Mouse (Mus musculus): ENCODE results near the gene Svep1.

The Svep1 gene

GRCm38 (mm10) chr4:58206115-58206945 lies at the start of gene Svep1:
Gene Svep1, minus strand, starts transcription at chr4:58206859.
- in situ Hi-C loops (cut with MboI; ENCODE audit: unreplicated experiment in 2 of 2), result no loop called here

DNA sequence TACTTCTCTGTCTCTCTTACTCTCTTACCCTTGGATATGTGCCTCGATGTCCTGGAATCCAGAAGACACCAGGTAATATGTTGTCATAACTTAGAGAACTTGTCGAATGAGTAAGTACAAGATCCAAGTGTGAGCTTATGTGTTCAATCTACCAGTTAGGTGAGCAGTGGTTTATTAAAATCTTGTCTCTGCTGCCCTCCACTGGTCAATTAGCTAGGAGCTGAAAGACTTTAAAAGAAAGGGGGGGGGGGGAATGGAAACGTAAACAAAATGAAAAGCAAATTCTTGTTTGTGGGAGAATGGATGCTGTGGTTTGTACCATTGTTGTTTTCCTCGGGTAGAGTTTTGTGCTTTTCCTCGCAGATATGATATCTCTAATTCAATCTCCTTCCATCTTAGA lies 46.8 kb upstream of the Svep1 start:
- in situ Hi-C loops (cut with MboI; ENCODE audit: unreplicated experiment in 2 of 2), result loop anchor here (10.0 to 25.0 kb wide), 2 partner anchors 349 to 734 kb away; partner anchors contain the start of genes Dnajc25 (in 1 of the 2) and Ptgr1 (in 1 of the 2)

GRCm38 (mm10) chr4:58252381-58252780 lies 45.7 kb upstream of the Svep1 start:
- in situ Hi-C loops (cut with MboI; ENCODE audit: unreplicated experiment in 2 of 2), result loop anchor here (10.0 to 25.0 kb wide), 2 partner anchors 348 to 735 kb away; partner anchors contain the start of genes Dnajc25 (in 1 of the 2) and Ptgr1 (in 1 of the 2)

DNA sequence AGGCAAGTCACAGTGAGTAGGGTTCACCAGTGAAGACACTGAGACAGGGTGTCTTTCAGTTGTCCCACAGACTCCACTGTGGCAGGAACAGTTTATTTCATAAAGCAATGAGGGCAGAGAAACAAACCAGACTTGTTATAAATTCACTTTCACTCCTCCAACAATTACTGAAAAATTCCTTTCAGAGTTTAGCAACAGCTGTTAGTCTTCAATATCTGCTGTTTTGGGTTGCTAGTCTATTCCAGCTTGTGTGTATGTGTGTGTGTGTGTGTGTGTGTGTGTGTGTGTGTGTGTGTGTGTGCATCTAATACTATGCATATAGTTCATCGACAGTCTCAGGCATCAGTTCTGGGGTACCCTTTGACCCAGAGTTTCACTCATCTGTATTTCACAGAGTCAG lies 38.9 kb upstream of the Svep1 start:
- in situ Hi-C loops (cut with MboI; ENCODE audit: unreplicated experiment in 2 of 2), result loop anchor here (10.0 to 25.0 kb wide), 3 partner anchors 581 to 881 kb away; no protein-coding TSS in a partner anchor

DNA sequence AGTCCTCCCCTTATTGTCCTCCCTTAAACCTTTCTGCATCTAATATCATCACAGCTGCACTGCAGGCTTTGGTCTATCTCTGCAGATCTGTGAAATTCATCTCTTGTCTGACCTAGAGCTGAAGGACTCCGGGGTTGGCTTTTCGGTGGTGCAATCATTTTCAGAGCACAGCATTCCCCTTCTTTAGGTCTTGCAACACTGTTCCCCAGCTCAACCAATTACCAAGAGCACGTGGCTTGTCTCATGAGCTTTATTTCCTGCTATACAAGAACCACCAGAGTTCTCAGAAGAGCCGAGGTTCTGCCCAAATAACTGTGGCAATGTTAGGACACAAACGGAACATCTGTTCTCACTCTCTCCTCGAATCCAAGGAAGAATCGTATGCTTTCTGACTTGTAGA lies 33.8 kb upstream of the Svep1 start:
- in situ Hi-C loops (cut with MboI; ENCODE audit: unreplicated experiment in 2 of 2), result loop anchor here (10.0 to 25.0 kb wide), 3 partner anchors 576 to 876 kb away; no protein-coding TSS in a partner anchor

DNA sequence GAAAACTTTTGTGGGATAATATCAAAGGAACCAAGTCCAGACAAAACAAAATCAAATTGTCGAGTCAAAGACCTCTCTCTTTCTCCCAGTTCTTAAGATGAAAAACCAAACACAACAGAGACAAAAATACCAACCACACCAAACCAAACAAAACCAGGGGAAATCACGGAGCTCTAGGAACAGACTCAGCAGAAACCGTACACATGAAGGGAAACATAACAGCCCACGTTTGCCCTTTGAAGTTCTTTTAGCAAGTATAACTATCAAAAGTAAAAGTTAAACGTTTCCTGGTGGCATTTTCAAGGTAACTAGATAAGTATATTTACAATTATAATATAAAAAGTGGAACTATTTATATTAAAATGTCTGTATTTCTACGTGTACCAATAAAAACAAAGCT lies 29.2 kb upstream of the Svep1 start:
- in situ Hi-C loops (cut with MboI; ENCODE audit: unreplicated experiment in 2 of 2), result loop anchor here in 1 of 2 experiments (25.0 kb wide), 1 partner anchor 574 kb away; no protein-coding TSS in a partner anchor

- in situ Hi-C loops (cut with MboI; ENCODE audit: unreplicated experiment in 2 of 2), result no loop called here
Observed at GRCm38 (mm10) chr4:58223499-58223898, 16.8 kb upstream of the Svep1 start.

- in situ Hi-C loops (cut with MboI; ENCODE audit: unreplicated experiment in 2 of 2), result no loop called here
Observed at GRCm38 (mm10) chr4:58211374-58211773, 4.7 kb upstream of the Svep1 start.

GRCm38 (mm10) chr4:58210557-58211090 lies 4.0 kb upstream of the Svep1 start:
- in situ Hi-C loops (cut with MboI; ENCODE audit: unreplicated experiment in 2 of 2), result no loop called here

DNA sequence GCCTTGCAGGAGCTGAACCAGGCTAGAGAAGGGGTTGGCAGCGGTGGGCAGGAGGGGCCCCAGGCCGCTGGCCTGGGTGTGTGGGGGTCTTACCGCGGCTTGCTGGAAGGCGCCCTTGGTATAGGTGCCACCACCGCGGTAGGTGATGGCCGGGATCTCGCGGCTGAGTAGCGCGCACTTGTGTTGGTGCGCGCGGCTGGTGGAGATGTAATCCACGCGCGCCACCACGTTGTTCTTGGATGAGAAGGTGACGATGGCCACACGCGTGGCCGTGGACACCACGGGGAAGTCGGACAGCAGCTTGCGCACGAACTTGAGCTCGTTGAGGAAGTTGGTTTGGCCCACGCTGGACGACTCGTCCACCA lies 927 bp downstream of the Svep1 start:
- in situ Hi-C loops (cut with MboI; ENCODE audit: unreplicated experiment in 2 of 2), result no loop called here

GRCm38 (mm10) chr4:58201703-58202102 lies 5.0 kb downstream of the Svep1 start:
- in situ Hi-C loops (cut with MboI; ENCODE audit: unreplicated experiment in 2 of 2), result no loop called here

GRCm38 (mm10) chr4:58200826-58201225 lies 5.8 kb downstream of the Svep1 start:
- in situ Hi-C loops (cut with MboI; ENCODE audit: unreplicated experiment in 2 of 2), result no loop called here

DNA sequence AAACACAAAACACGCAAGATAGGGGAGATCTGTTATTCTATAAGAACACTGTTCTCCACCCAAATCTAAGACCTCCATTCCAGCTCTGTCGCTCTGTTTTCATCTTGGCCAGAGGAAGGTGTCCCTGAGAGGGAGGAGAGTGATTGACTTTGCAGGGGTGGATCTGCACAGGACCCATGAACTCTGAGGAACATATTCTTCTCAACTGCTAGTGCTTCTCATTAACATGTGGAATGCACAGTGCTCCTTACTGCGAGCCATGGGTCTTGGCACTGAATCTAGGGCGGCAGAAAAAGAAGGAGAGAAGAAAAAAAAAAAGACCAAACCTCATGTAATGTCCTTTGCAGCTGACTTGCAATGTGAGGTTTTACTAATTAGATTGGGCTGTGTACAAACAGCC lies 9.4 kb downstream of the Svep1 start:
- in situ Hi-C loops (cut with MboI; ENCODE audit: unreplicated experiment in 2 of 2), result no loop called here

- in situ Hi-C loops (cut with MboI; ENCODE audit: unreplicated experiment in 2 of 2), result no loop called here
Observed at GRCm38 (mm10) chr4:58196795-58197194, 9.9 kb downstream of the Svep1 start.

DNA sequence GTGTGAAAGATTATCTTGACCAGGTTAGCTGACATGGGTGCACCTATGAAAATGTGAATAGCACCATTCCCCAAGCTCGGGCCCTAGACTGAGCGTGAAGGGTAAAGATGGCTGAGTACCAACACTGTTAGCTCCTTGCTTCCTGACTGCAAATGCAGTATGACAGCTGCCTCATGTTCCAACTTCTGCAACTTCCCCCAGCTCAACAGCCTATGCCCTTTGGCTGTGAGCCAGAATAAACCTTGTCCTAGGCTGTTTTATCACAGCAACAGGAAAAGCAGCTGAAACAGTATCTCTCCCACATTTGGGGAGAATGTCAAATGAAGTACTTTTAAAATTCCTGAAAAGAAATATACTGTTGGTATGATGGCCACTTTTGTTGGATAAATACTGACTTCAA lies 10.7 kb downstream of the Svep1 start:
- in situ Hi-C loops (cut with MboI; ENCODE audit: unreplicated experiment in 2 of 2), result no loop called here

DNA sequence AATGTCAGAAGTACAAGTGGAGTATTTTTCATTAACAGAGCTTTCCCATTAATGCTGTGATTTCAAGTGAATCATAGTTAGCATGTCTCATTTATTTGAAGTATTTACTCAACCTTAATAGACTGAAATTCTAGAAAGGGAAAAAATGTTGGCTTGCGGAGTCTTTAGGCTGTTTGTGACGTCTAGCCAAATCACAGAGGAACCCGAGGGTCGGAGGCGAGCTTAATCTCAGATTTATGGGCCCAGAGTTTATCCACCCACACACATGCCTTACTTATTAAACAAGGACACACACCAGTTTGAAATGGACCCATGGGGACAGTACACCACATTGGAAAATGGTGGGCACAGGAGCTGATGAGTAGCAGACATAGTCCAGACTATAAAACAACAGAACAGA lies 17.4 kb downstream of the Svep1 start:
- in situ Hi-C loops (cut with MboI; ENCODE audit: unreplicated experiment in 2 of 2), result no loop called here

- in situ Hi-C loops (cut with MboI; ENCODE audit: unreplicated experiment in 2 of 2), result no loop called here
Observed at GRCm38 (mm10) chr4:58185401-58185800, 21.3 kb downstream of the Svep1 start.

DNA sequence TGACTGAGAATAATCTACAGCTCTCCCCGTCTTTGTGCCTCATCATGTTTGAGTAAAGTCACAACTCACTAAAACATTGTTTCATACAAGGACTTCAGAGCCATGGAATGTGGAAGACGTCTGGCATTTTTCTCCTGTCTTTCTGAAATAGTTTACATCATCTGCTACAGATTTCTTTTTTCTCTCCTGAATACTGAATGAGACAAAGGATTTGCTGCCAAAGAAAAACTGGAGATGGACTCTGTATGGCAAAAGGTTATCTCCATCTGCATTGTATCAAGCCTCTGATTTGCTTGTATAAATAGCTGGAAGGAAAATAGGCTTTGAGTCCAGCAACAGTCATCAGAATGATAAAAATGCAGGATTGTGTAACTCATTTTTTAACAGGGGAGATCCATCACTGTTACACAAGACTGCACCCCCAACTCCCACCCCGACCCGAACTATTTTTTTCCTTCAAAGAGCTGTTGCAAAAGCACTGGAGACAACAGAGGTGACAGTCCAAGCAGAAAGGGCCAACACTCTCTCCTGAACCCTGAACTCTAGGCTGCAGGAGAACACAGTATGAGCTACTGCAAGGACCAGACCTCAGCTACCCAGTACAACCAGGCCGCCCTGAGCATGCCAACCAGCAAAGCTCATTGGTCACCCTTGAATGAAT lies 21.8 kb downstream of the Svep1 start:
- in situ Hi-C loops (cut with MboI; ENCODE audit: unreplicated experiment in 2 of 2), result no loop called here

DNA sequence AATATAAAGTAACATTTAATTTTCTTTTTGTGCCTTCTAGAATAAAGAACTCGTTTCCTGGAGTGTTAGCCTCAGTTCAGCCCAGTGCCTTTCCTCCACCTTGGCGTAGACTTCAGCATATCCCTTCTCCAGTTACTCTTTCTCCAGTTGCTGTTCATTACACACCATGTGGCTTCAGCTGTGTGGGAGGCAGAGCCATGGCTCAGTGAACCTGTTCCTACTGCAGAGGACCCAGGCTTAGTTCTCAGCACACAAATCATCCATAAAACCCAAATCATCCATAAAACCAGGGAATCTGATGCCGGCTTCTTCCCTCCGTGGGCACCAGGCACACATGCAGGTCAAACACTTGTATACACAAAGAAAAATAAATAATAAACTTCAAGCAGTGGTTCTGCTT lies 22.8 kb downstream of the Svep1 start:
- in situ Hi-C loops (cut with MboI; ENCODE audit: unreplicated experiment in 2 of 2), result no loop called here

- in situ Hi-C loops (cut with MboI; ENCODE audit: unreplicated experiment in 2 of 2), result no loop called here
Observed at GRCm38 (mm10) chr4:58178489-58178888, 28.2 kb downstream of the Svep1 start.

DNA sequence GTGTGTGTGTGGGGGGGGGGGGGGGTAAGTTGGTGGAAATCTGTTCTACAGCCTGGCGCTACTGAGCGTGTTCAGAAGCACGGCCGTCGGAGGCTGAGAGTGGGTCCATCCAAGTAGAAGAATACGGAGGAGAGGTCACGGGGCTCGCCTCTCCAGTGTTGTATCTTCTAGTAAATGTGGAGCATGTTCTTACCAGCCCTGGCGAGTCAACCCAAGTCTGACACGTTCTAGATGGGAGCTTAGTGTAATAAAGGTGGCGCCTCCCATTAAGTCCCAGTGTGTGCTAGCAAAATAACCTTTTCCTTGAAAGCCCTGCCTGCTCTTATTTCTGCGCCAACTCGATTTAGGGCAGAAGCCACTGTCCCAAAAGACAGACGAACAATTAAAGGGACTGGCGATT lies 29.4 kb downstream of the Svep1 start:
- in situ Hi-C loops (cut with MboI; ENCODE audit: unreplicated experiment in 2 of 2), result no loop called here
